Mouse (Mus musculus): Measurements from ENCODE around the gene Cntfr. TPM values are rescaled to one million over a fixed set of nuclear protein-coding genes. Genes with fewer than 3 reads are reported as not detected.

The Cntfr gene
- polyA plus RNA-seq, 1 experiment from 2014 or later = 4.3 TPM

DNA sequence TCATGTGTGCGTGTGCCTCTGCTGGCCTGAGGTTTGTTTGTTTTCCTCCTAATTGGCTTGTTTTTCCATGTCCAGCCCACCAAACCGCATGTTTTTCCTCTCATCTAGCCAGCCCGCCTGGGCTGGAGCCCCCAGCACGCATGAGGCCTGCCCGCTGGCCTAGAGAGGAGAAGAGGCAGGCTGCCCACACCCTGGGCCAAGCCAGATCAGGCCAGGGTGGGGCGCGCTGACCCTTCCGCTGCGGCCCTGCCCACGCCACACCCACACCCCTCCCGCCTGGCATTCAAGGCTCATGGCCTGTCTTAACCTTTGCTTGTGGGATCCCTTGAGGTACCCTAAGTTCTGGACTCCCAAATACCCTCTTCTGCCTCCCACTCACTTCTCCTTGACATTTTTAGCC lies 30.2 kb downstream of the Cntfr start:
- Histone ChIP-seq H3K27me3 (ENCODE audit: control insufficient read depth, insufficient read depth, low read length) (no peaks in the 10 kb centered on the region), H3K9ac (ENCODE audit: low read length) (no peak overlapping the region), H3K27ac (replicated peaks) (no peak overlapping the region), H3K36me3 (ENCODE audit: control insufficient read depth, insufficient read depth, low read length) (no peaks in the 10 kb centered on the region), H3K4me1 (replicated peaks; ENCODE audit: control insufficient read depth, insufficient read depth) (no peaks in the 10 kb centered on the region), H3K4me2 (replicated peaks; ENCODE audit: low read depth) (no peak overlapping the region), H3K9me3 (ENCODE audit: control insufficient read depth, low read length) (no peaks in the 10 kb centered on the region), H3K4me3 (ENCODE audit: low read depth, low read length) (no peak overlapping the region)
- WGBS = 68% methylated on average over 11 of the region's 11 CpGs
- TF ChIP-seq CTCF (IDR thresholded peaks at IDR 0.05; ENCODE audit: low read depth) = no peak
- TF ChIP-seq EP300 (optimal IDR thresholded peaks at IDR 0.05) = no peak
- ATAC-seq (ENCODE audit: low FRiP score, low TSS enrichment) (no peak), DNase-seq (ENCODE audit: low spot score) (no peak)

DNA sequence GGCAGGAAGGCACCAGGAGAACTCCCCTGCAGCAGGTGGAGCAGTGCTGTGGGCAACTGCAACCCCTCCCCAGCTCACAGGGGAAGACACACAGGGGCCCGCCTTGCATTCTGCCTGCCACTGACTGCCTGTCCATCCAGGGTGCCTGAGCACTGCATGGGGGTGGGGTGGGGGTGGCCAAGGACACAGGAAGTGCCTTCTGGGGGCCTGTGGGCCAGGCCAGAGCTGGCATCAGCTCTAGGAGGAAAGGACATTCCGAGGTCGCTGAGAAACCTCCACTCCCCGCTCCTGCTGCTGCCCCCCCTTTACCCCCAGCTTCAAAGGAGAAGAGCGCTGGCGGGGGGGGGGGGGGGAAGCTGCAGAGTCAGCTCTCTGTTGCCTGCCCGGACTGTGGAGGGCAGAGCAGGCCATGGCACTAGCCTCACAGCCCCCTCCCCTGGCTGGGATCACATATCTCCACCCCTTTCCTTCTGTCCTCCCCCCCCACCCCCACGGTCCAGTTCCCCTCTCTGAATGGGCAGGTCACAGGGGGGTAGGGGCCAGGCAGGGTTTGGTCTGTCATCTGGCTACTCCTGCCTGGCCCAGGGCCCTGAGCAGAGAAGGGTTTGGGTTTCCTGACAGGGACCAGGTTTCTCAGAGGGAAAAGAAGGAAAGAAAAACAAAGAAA lies 31.7 kb downstream of the Cntfr start:
- Histone ChIP-seq H3K9ac (ENCODE audit: low read length) (no peak overlapping the region), H3K9me3 (ENCODE audit: control insufficient read depth, low read length) (no peaks in the 10 kb centered on the region), H3K4me2 (replicated peaks; ENCODE audit: low read depth) (no peak overlapping the region), H3K36me3 (ENCODE audit: control insufficient read depth, insufficient read depth, low read length) (no peaks in the 10 kb centered on the region; the same call in 1 of the 2 replicates), H3K27me3 (ENCODE audit: control insufficient read depth, insufficient read depth, low read length) (no peaks in the 10 kb centered on the region), H3K4me3 (ENCODE audit: low read depth, low read length) (no peak overlapping the region), H3K4me1 (replicated peaks; ENCODE audit: control insufficient read depth, insufficient read depth) (no peaks in the 10 kb centered on the region), H3K27ac (replicated peaks) (no peak overlapping the region)
- 8% methylated on average over 6 of the region's 8 CpGs for WGBS
- TF ChIP-seq CTCF (IDR thresholded peaks at IDR 0.05; ENCODE audit: low read depth) = no peak
- no peak for TF ChIP-seq EP300 (optimal IDR thresholded peaks at IDR 0.05)
- ATAC-seq (ENCODE audit: low FRiP score, low TSS enrichment) (0 out of 2 replicates have a peak, but pooled peaks have one; percentile 27), DNase-seq (ENCODE audit: low spot score) (no peak)

DNA sequence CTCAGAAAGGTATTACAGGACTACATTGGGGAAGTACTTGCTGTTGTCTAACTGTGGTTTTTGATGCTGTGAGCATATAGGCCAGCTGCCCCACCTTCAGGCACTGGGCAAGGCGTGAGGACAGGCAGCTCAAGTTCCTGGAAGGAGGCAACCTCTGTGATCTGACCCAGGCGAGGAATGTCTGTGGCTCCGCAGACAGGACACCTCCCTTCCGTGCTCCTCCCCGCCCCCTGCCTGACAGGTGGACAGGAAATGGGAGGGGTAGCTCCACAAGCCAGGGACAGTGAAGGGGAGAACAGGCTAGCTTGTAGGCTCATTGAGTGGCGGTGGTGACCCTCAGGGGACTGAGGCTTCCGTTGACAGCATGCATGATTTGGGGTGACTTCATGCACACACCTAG lies 32.4 kb downstream of the Cntfr start:
- no peaks in the 10 kb centered on the region; the same call in 1 of the 2 replicates for H3K36me3 ChIP-seq (ENCODE audit: control insufficient read depth, insufficient read depth, low read length)
- H3K9ac ChIP-seq (ENCODE audit: low read length) = no peak overlapping the region
- DNase-seq (ENCODE audit: low spot score) (no peak), ATAC-seq (ENCODE audit: low FRiP score, low TSS enrichment) (no peak)
- no peaks in the 10 kb centered on the region for H3K27me3 ChIP-seq (ENCODE audit: control insufficient read depth, insufficient read depth, low read length)
- H3K4me1 ChIP-seq (replicated peaks; ENCODE audit: control insufficient read depth, insufficient read depth) = no peaks in the 10 kb centered on the region
- 34% methylated on average over 7 of the region's 7 CpGs for WGBS
- H3K9me3 ChIP-seq (ENCODE audit: control insufficient read depth, low read length) = no peaks in the 10 kb centered on the region
- no peak overlapping the region for H3K4me3 ChIP-seq (ENCODE audit: low read depth, low read length)
- H3K27ac ChIP-seq (replicated peaks) = no peak overlapping the region
- no peak overlapping the region for H3K4me2 ChIP-seq (replicated peaks; ENCODE audit: low read depth)
- TF ChIP-seq EP300 (optimal IDR thresholded peaks at IDR 0.05) = no peak
- TF ChIP-seq CTCF (IDR thresholded peaks at IDR 0.05; ENCODE audit: low read depth) = no peak

- ATAC-seq (ENCODE audit: low FRiP score, low TSS enrichment) = peak; percentile 21; the same call in 1 of the 2 replicates
- WGBS = 41% methylated on average over 9 of the region's 9 CpGs
- H3K27me3 ChIP-seq (ENCODE audit: control insufficient read depth, insufficient read depth, low read length) = no peaks in the 10 kb centered on the region
These were observed 33.3 kb downstream of the Cntfr start for GRCm38 (mm10) chr4:41663614-41664013.

DNA sequence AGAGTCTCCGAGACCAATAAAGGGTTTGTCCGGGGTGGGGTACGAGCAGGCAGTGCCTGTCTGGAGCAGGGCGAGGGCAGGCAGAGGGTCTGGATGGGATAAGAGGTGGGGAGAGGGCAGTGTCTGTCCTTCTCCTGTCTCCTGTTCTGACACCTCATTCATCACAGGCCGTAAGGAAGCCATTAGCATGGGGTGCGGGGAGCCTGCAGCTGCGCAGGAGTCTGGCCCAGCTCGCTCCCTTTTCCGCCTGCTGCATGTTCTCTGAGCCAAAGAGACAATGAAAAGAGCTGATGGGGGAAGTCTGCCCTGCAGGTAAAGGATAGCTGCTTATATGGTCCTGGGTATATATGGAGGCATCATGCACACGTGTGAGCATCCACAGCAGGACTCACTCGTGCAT lies 34.2 kb downstream of the Cntfr start:
- no peaks in the 10 kb centered on the region for H3K4me1 ChIP-seq (replicated peaks; ENCODE audit: control insufficient read depth, insufficient read depth)
- no peaks in the 10 kb centered on the region; the same call in 1 of the 2 replicates for H3K36me3 ChIP-seq (ENCODE audit: control insufficient read depth, insufficient read depth, low read length)
- 76% methylated on average over 11 of the region's 11 CpGs for WGBS
- TF ChIP-seq EP300 (optimal IDR thresholded peaks at IDR 0.05) = no peak
- no peak for TF ChIP-seq CTCF (IDR thresholded peaks at IDR 0.05; ENCODE audit: low read depth)
- no peak overlapping the region for H3K4me3 ChIP-seq (ENCODE audit: low read depth, low read length)
- H3K4me2 ChIP-seq (replicated peaks; ENCODE audit: low read depth) = no peak overlapping the region
- H3K9ac ChIP-seq (ENCODE audit: low read length) = no peak overlapping the region
- ATAC-seq (ENCODE audit: low FRiP score, low TSS enrichment) (no peak), DNase-seq (ENCODE audit: low spot score) (no peak)
- no peaks in the 10 kb centered on the region for H3K27me3 ChIP-seq (ENCODE audit: control insufficient read depth, insufficient read depth, low read length)
- H3K27ac ChIP-seq (replicated peaks) = no peak overlapping the region
- no peaks in the 10 kb centered on the region for H3K9me3 ChIP-seq (ENCODE audit: control insufficient read depth, low read length)

More at GRCm38 (mm10) chr4:41663614-41664013, 33.3 kb downstream of the Cntfr start:
- Histone ChIP-seq H3K4me2 (replicated peaks; ENCODE audit: low read depth) (no peak overlapping the region), H3K9ac (ENCODE audit: low read length) (no peak overlapping the region), H3K4me3 (ENCODE audit: low read depth, low read length) (no peak overlapping the region), H3K9me3 (ENCODE audit: control insufficient read depth, low read length) (no peaks in the 10 kb centered on the region), H3K36me3 (ENCODE audit: control insufficient read depth, insufficient read depth, low read length) (no peaks in the 10 kb centered on the region; the same call in 1 of the 2 replicates), H3K4me1 (replicated peaks; ENCODE audit: control insufficient read depth, insufficient read depth) (no peaks in the 10 kb centered on the region), H3K27ac (replicated peaks) (no peak overlapping the region)
- DNase-seq (ENCODE audit: low spot score) = no peak
- no peak for TF ChIP-seq CTCF (IDR thresholded peaks at IDR 0.05; ENCODE audit: low read depth)
- no peak for TF ChIP-seq EP300 (optimal IDR thresholded peaks at IDR 0.05)

DNA sequence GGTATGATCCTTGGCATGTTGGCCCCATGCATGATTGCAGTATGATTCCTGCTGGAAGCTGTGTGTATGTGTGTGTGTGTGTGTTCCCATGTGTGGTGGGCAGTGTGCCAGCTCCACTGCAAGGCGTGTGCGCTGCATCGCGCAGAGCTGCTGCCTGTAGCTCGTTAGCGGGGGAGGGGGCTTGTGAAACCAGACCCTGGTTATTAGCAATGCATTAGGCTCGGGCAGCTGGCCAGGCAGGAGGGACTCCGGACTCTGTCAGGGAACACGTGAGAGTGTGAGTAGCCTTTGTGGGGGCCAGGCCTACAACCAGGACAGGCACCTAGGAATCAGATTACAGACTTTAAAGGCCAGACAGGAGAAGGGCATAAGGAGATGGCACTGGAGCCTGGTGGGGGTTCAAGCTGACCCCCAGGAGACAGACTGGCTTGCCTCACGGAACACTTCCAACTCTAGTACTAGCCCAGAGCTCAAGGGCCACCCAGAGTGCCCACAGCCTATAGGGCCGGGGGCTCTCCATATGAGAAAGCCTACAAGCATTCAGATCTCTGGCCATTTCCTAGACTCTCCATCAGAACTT lies 35.9 kb downstream of the Cntfr start:
- Histone ChIP-seq H3K27ac (replicated peaks) (no peak overlapping the region), H3K9ac (ENCODE audit: low read length) (no peak overlapping the region), H3K4me3 (ENCODE audit: low read depth, low read length) (no peak overlapping the region), H3K9me3 (ENCODE audit: control insufficient read depth, low read length) (no peaks in the 10 kb centered on the region), H3K27me3 (ENCODE audit: control insufficient read depth, insufficient read depth, low read length) (no peaks in the 10 kb centered on the region), H3K4me2 (replicated peaks; ENCODE audit: low read depth) (no peak overlapping the region), H3K36me3 (ENCODE audit: control insufficient read depth, insufficient read depth, low read length) (no peaks in the 10 kb centered on the region; the same call in 1 of the 2 replicates), H3K4me1 (replicated peaks; ENCODE audit: control insufficient read depth, insufficient read depth) (no peaks in the 10 kb centered on the region)
- 38% methylated on average over 11 of the region's 11 CpGs for WGBS
- DNase-seq (ENCODE audit: low spot score) = peak; percentile 47
- ATAC-seq (ENCODE audit: low FRiP score, low TSS enrichment) = 0 out of 2 replicates have a peak, but pooled peaks have one; percentile 13
- TF ChIP-seq CTCF (IDR thresholded peaks at IDR 0.05; ENCODE audit: low read depth) = no peak
- TF ChIP-seq EP300 (optimal IDR thresholded peaks at IDR 0.05) = no peak
